Mouse (Mus musculus): ENCODE measurements around the gene Cmtr1. TPM values are rescaled to one million over a fixed set of nuclear protein-coding genes. Genes with fewer than 3 reads are reported as not detected.

Gene Cmtr1
- total RNA-seq (2023) = 260 and 305 TPM in 2 replicates

DNA sequence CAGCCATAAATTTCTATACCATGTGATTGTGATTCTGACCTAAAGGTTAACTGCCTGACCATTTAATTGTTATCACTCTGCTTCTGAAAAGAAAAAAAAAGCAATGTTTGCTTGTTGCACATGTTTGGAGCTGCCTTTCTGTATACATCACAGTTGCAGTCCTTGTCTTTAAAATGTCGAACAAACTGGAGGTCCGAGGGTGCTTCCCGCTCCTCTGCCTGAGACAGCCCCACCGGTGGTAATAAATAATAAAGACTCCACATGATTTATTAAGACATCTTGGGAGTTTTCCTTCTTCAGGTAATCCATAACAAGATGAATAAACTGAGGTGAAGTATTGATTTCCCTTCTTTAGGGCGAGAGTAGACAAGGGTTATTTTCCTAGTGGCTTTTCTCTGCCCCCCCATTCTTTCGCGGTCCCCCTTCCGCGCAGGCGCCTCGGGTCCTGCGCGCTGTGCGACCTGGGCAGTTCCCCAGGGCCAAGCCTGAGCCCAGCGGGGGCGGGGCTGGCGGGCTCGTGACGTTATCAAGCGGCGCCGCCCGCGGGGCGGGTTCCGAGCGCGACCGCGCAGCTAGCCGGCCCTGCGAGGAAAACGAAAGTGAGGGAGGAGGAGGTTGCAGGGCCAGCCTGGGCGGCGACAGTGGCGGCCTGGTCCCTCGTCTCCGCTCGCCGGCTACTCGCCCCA lies at the start of gene Cmtr1:
Gene Cmtr1 (plus strand): TSS at position 520 of the 686 bp plus-strand sequence.

DNA sequence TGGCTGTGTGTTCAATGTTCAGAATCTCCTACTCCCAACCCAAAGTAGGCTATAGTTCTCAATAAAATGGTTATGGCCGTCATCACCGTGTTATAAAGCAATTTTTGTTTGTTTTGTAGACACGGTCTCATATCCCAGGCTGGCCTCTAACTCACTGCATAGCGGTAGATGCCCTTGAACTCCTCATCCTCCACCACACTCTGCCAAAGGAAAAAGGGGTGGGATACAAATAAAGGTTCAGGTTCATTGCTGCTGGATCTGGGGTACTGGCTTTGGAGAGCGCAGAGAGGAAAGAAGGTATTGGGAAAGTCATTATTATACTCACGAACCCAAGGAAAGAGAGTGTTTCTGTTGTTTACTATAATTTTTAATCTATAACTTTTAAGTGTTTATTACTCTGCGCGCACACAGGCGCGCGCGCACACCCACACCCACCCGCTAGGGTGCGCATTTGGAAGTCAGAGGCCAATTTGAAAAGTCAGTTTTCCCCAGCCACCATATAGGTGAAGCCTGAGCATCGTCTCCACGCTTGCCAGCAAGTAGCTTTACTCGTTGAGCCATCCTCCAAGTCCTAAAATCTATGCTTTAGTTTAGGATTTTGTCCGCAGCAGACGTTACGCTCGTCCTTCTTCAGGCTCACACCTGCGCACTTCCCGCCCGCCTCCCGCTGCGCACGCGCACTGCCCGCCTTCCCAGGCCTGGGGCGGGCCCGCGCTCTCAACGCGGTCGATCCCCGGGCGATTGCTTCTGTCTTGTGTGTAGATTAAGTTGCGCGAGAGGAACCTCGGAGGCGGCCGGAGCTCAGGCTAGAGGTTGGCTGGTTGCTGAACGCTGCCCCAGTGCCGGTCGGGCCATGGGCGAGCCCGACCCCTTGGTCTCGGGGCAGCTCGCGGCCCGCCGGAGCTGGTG lies 46.0 kb upstream of the Cmtr1 start, which contains the start of the genes Rnf8 and Gm28043:
Gene Rnf8 (plus strand): TSS at position 676 of the 909 bp plus-strand sequence.
Gene Gm28043 (plus strand): TSS at position 762 of the 909 bp plus-strand sequence.

DNA sequence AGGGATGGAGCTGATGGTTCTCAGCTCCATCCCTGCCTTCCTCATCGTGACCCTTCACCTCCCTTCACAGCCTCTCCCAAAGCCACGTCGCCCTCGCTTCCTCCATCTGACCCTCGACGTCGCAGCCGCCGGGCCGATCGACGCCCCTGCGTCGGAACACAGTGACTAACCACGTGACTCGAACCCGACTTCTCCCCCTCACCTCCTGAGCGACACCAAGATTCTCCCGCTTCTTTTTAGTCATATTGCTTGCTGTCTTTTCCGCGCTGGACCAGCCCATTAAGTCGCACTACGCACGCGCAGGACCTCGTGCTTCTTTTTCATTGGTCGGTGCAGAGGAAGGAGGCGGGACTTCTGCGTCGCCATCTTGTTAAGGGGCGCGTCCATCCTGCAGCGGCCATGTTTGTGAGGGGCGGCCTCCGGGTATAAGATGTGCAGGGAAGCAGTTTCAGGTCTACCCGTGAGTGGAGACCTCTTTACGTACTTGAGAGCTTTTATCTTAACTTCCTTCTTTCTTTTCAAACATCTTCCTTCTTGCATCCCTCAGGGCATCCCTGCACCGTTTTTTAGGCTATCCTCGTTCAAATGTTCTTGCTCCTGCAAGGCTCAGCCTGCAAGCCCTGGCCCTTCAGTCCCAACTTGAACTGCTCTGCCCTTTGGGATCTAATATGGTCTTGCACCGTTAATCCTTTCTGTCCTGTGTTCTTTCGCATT lies 56.5 kb downstream of the Cmtr1 start, which contains the start of gene Ccdc167:
Gene Ccdc167 (minus strand): TSS at position 313 of the 714 bp plus-strand sequence.

Other genes starting within 250 kb of the Cmtr1 start
- 666 and 694 TPM in 2 replicates for gene Pim1, start 169.8 kb upstream of the Cmtr1 start, total RNA-seq (2023)
- not detected in 2 replicates for gene Gm17657, start 111.0 kb upstream of the Cmtr1 start, total RNA-seq (2023)
- gene Tbc1d22b, start 110.8 kb upstream of the Cmtr1 start, total RNA-seq (2023) = 12.8 and 13.5 TPM in 2 replicates
- not detected in 2 replicates for gene Tmem217, start 108.2 kb upstream of the Cmtr1 start, total RNA-seq (2023)
- 42.3 and 53.0 TPM in 2 replicates for gene Rnf8, start 45.8 kb upstream of the Cmtr1 start, total RNA-seq (2023)
- gene Gm28043, start 45.7 kb upstream of the Cmtr1 start, total RNA-seq (2023) = 9.9 and 14.1 TPM in 2 replicates
- gene Ccdc167, start 56.4 kb downstream of the Cmtr1 start, total RNA-seq (2023) = 9.1 and 15.0 TPM in 2 replicates

Measured in neutrophil, adult 65 days (primary cell).